ENCODE assay signal across 8 mouse cellular contexts in genomic region chr12:80131359-80132249, GRCm38 (mm10). TPM values are rescaled to one million over a fixed set of nuclear protein-coding genes. Genes with fewer than 3 reads are reported as not detected.
DNase-seq lines count a peak whose midpoint lies in the region; ATAC-seq lines count a peak whose summit lies in the region.

No protein-coding gene starts in this region.

- peaks cover 34% of the 10 kb centered on the region for H3K4me1 ChIP-seq in lung, embryonic 16.5 days (replicated peaks; ENCODE audit: control insufficient read depth, insufficient read depth, low read length)
- H3K4me1 ChIP-seq in embryonic facial prominence, embryonic 11.5 days (ENCODE audit: control insufficient read depth, insufficient read depth, low read length), result peaks cover 12% of the 10 kb centered on the region
- H3K4me1 ChIP-seq in hindbrain, embryonic 16.5 days (ENCODE audit: control insufficient read depth, insufficient read depth, low read depth, low read length), result peaks cover 17% of the 10 kb centered on the region
- H3K4me1 ChIP-seq in midbrain, embryonic 13.5 days (replicated peaks), result peaks cover 27% of the 10 kb centered on the region

- intact Hi-C loops in left cerebral cortex, postnatal 10 days (cut with DNase I), result loop anchor here (2.0 kb wide), 1 partner anchor 519 kb away; no protein-coding TSS in a partner anchor

- H3K9ac ChIP-seq in lung, embryonic 16.5 days (ENCODE audit: low read length), result peak overlapping the region; percentile 92
- H3K9ac ChIP-seq in embryonic facial prominence, embryonic 11.5 days (replicated peaks; ENCODE audit: low read length), result peak overlapping the region; percentile 90
- peak overlapping the region; percentile 90 for H3K9ac ChIP-seq in hindbrain, embryonic 16.5 days (ENCODE audit: low read depth, low read length)
- H3K9ac ChIP-seq in midbrain, embryonic 13.5 days (replicated peaks), result peak overlapping the region; percentile 90

- peak overlapping the region; percentile 75 for H3K4me2 ChIP-seq in lung, embryonic 16.5 days (ENCODE audit: low read depth, low read length)
- H3K4me2 ChIP-seq in embryonic facial prominence, embryonic 11.5 days (ENCODE audit: low read depth, low read length), result peak overlapping the region; percentile 90
- peak overlapping the region; percentile 77 for H3K4me2 ChIP-seq in hindbrain, embryonic 16.5 days (ENCODE audit: low read length)
- H3K4me2 ChIP-seq in midbrain, embryonic 13.5 days (replicated peaks), result peak overlapping the region; percentile 74

- 0 out of 2 replicates have a peak, but pooled peaks have one; percentile 1 for ATAC-seq in lung, embryonic 16.5 days (ENCODE audit: low read depth)
- ATAC-seq in embryonic facial prominence, embryonic 11.5 days (replicated peaks; ENCODE audit: insufficient number of reproducible peaks, low FRiP score, low TSS enrichment, low read depth), result no peak
- peak; percentile 11; the same call in 1 of the 2 replicates for ATAC-seq in hindbrain, embryonic 16.5 days
- peak; percentile 21 for ATAC-seq in midbrain, embryonic 13.5 days

- H3K27ac ChIP-seq in lung, embryonic 16.5 days (ENCODE audit: low read length), result peak overlapping the region; percentile 99
- peak overlapping the region; percentile 95 for H3K27ac ChIP-seq in embryonic facial prominence, embryonic 11.5 days (replicated peaks; ENCODE audit: low read depth, low read length)
- H3K27ac ChIP-seq in hindbrain, embryonic 16.5 days (ENCODE audit: low read depth, low read length), result peak overlapping the region; percentile 93
- H3K27ac ChIP-seq in midbrain, embryonic 13.5 days, result peak overlapping the region; percentile 97

- no peak for DNase-seq in lung, adult 18-20 months
- peak; percentile 19 for DNase-seq in embryonic facial prominence, embryonic 11.5 days (ENCODE audit: low spot score)
- DNase-seq in urinary bladder, adult 2 months (ENCODE audit: low spot score), result no peak
- no peak for DNase-seq in left cerebral cortex, postnatal 10 days (ENCODE audit: extremely low spot score in 1 of 2, low spot score in 2 of 2)
- DNase-seq in left cerebral cortex, adult 9 months (ENCODE audit: low spot score in 2 of 2), result no peak

- peak overlapping the region; percentile 65 for H3K4me3 ChIP-seq in lung, embryonic 16.5 days (ENCODE audit: low read length)
- H3K4me3 ChIP-seq in embryonic facial prominence, embryonic 11.5 days (ENCODE audit: low read depth, low read length), result peak overlapping the region; percentile 48
- peak overlapping the region; percentile 60 for H3K4me3 ChIP-seq in hindbrain, embryonic 16.5 days (ENCODE audit: low read length)
- peak overlapping the region; percentile 59 for H3K4me3 ChIP-seq in midbrain, embryonic 13.5 days (replicated peaks)

- 33% methylated on average over 17 of the region's 17 CpGs for WGBS in lung, embryonic 16.5 days
- 53% methylated on average over 17 of the region's 17 CpGs for WGBS in embryonic facial prominence, embryonic 11.5 days
- 49% methylated on average over 17 of the region's 17 CpGs for WGBS in hindbrain, embryonic 16.5 days
- WGBS in midbrain, embryonic 13.5 days, result 53% methylated on average over 17 of the region's 17 CpGs

- no peaks in the 10 kb centered on the region for H3K27me3 ChIP-seq in lung, embryonic 16.5 days (ENCODE audit: control insufficient read depth, insufficient read depth, low read depth, low read length)
- no peaks in the 10 kb centered on the region for H3K27me3 ChIP-seq in embryonic facial prominence, embryonic 11.5 days (ENCODE audit: control insufficient read depth, insufficient read depth, low read length)
- no peaks in the 10 kb centered on the region for H3K27me3 ChIP-seq in hindbrain, embryonic 16.5 days (replicated peaks; ENCODE audit: control insufficient read depth, insufficient read depth, low read length)
- H3K27me3 ChIP-seq in midbrain, embryonic 13.5 days, result no peaks in the 10 kb centered on the region

- H3K36me3 ChIP-seq in lung, embryonic 16.5 days (ENCODE audit: control insufficient read depth, insufficient read depth, low read length), result no peaks in the 10 kb centered on the region
- H3K36me3 ChIP-seq in embryonic facial prominence, embryonic 11.5 days (replicated peaks; ENCODE audit: control insufficient read depth, insufficient read depth, low read depth, low read length), result no peaks in the 10 kb centered on the region
- H3K36me3 ChIP-seq in hindbrain, embryonic 16.5 days (ENCODE audit: control insufficient read depth, insufficient read depth, low read length), result no peaks in the 10 kb centered on the region
- H3K36me3 ChIP-seq in midbrain, embryonic 13.5 days, result no peaks in the 10 kb centered on the region

- H3K9me3 ChIP-seq in lung, embryonic 16.5 days (ENCODE audit: control insufficient read depth, low read length), result no peaks in the 10 kb centered on the region
- no peaks in the 10 kb centered on the region for H3K9me3 ChIP-seq in embryonic facial prominence, embryonic 11.5 days (replicated peaks; ENCODE audit: control insufficient read depth, low read length)
- no peaks in the 10 kb centered on the region for H3K9me3 ChIP-seq in hindbrain, embryonic 16.5 days (ENCODE audit: control insufficient read depth, low read length)
- H3K9me3 ChIP-seq in midbrain, embryonic 13.5 days, result no peaks in the 10 kb centered on the region

RNA-seq across cellular contexts. Expression of gene Zfp36l1, which starts 18.8 kb away (rescaled TPM):
- polyA plus RNA-seq in lung, embryonic 16.5 days (2015; fragmentation: Nextera tagmentation; extraction: Ambion mirVana), result 131 and 152 TPM in 2 replicates
- polyA plus RNA-seq in embryonic facial prominence, embryonic 11.5 days (2014; fragmentation: Nextera tagmentation; extraction: Ambion mirVana), result 154 and 160 TPM in 2 replicates
- 38.0 and 50.8 TPM in 2 replicates for polyA plus RNA-seq in hindbrain, embryonic 16.5 days (2015; fragmentation: Nextera tagmentation; extraction: Ambion mirVana)
- 51.7 and 60.1 TPM in 2 replicates for polyA plus RNA-seq in midbrain, embryonic 13.5 days (2015; fragmentation: Nextera tagmentation; extraction: Ambion mirVana)
- 141 and 167 TPM in 2 replicates for polyA plus RNA-seq in urinary bladder, adult 2 months (2012; rRNA removed)
- total RNA-seq in left cerebral cortex, postnatal 10 days (2021), result 10 to 100 TPM; 36.4 to 46.9 TPM
